Mouse (Mus musculus): ENCODE data around the gene Grip1.

DNA sequence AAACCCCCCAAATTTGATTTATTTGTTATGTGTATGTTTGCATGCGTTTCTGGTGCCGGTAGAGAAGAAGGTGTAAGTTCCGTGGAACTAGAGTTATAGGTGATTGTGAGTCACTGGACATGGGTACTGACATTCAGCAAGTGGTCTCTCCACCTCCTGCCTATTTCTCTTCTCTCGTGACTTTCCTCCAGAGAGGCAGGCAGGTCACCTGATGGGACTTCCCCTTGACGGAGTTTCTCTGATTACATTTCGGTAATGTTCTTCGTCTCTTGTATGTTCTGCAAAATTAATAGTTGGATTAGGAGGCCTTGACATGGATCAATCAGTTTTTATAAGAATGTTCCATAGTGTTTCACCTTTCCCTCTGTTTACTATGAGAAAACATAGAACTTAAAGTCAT is 23.4 kb upstream of the Grip1 start:
- TF ChIP-seq CTCF (IDR thresholded peaks at IDR 0.05) (no peak), POLR2A (IDR thresholded peaks at IDR 0.05; ENCODE audit: insufficient read depth, low read depth, low read length) (no peak), EP300 (IDR thresholded peaks at IDR 0.05; ENCODE audit: insufficient read depth, low read depth, low read length) (no peak)
